Mouse (Mus musculus) heart, embryonic 10.5 days (tissue): ENCODE data around the gene Mrps15. TPM values are rescaled to one million over a fixed set of nuclear protein-coding genes. Genes with fewer than 3 reads are reported as not detected.
A peak's percentile ranks its signal among the peaks of the same experiment; 100 is the strongest.

ENCODE experiments used
- DNase-seq: peaks from one replicate; pipeline ENCODE4 v3.0.0-alpha.2; 2017; ENCODE audit warnings: low spot score
- H3K27ac ChIP-seq: fragments of 300-500 bp; sonication (generic); 2 replicates; pipeline ENCODE4 v1.5.1; 2016; ENCODE audit warnings: mild to moderate bottlenecking
- H3K27me3 ChIP-seq: fragments of 300-500 bp; sonication (generic); 2 replicates; pipeline ENCODE4 v1.6.1; 2016; ENCODE audit warnings: mild to moderate bottlenecking; ENCODE audit not compliant: poor library complexity, insufficient read depth, severe bottlenecking
- H3K36me3 ChIP-seq: fragments of 300-500 bp; sonication (generic); 2 replicates; pipeline ENCODE4 v1.6.1; 2016; ENCODE audit warnings: mild to moderate bottlenecking, moderate library complexity
- H3K4me1 ChIP-seq: fragments of 300-500 bp; sonication (generic); 2 replicates; pipeline ENCODE4 v1.6.1; 2016; ENCODE audit warnings: mild to moderate bottlenecking
- H3K4me3 ChIP-seq: fragments of 300-500 bp; sonication (generic); 2 replicates; pipeline ENCODE4 v1.5.1; 2016; ENCODE audit warnings: mild to moderate bottlenecking, moderate library complexity
- H3K9me3 ChIP-seq: fragments of 300-500 bp; sonication (generic); 2 replicates; pipeline ENCODE4 v1.6.1; 2016; ENCODE audit warnings: mild to moderate bottlenecking, moderate library complexity
- WGBS: fragments of 180-500 bp; shearing (Covaris S2); methylation state at CpG from one replicate; pipeline ENCODE4 v1.1.7; 2016; 5-methylcytosine and 5-hydroxymethylcytosine counted together
- polyA plus RNA-seq: library from polyadenylated mRNA; unstranded; fragments of >200 nt; fragmentation: Nextera tagmentation; extraction: Ambion mirVana; gene quantifications from 2 replicates; pipeline ENCODE4 v1.2.1, GENCODE M21; 2016

The Mrps15 gene
- polyA plus RNA-seq, 1 experiment from 2014 or later, result 157 TPM

- Histone ChIP-seq H3K4me1 (peaks cover 15% of the 10 kb centered on the region), H3K9me3 (no peaks in the 10 kb centered on the region), H3K27me3 (no peaks in the 10 kb centered on the region), H3K27ac (peak overlapping the region; percentile 85), H3K36me3 (peaks cover 42% of the 10 kb centered on the region), H3K4me3 (peak overlapping the region; percentile 79)
- DNase-seq, result no peak
- 12% methylated on average over 19 of the region's 19 CpGs for WGBS
Measured at GRCm38 (mm10) chr4:126057207-126058133, 10.7 kb downstream of the Mrps15 start.

GRCm38 (mm10) chr4:126058134-126058996, 11.6 kb downstream of the Mrps15 start, which contains the start of gene Oscp1:
Oscp1 (plus strand) TSS chr4:126058565.
- Histone ChIP-seq H3K36me3 (peaks cover 33% of the 10 kb centered on the region), H3K9me3 (no peaks in the 10 kb centered on the region), H3K27ac (peak within 1 kb of the TSS; percentile 85), H3K27me3 (no peaks in the 10 kb centered on the region), H3K4me3 (peak within 1 kb of the TSS; percentile 79), H3K4me1 (peaks cover 15% of the 10 kb centered on the region)
- DNase-seq, result peak; percentile 97
- WGBS, result under 1% methylated on average over 57 of the region's 57 CpGs

- Histone ChIP-seq H3K4me1 (peaks cover 15% of the 10 kb centered on the region), H3K36me3 (peaks cover 27% of the 10 kb centered on the region), H3K9me3 (no peaks in the 10 kb centered on the region), H3K27me3 (no peaks in the 10 kb centered on the region), H3K4me3 (peak overlapping the region; percentile 79), H3K27ac (0 out of 2 replicates have a peak overlapping the region, but pooled peaks have one; percentile 85)
- DNase-seq, result no peak
- WGBS, result 41% methylated on average over 9 of the region's 9 CpGs
Measured at GRCm38 (mm10) chr4:126058997-126059362, 12.3 kb downstream of the Mrps15 start.

- WGBS, result 39% methylated on average over 1 of the region's 1 CpGs
- DNase-seq, result no peak
- H3K27me3 ChIP-seq, result no peaks in the 10 kb centered on the region
Measured at GRCm38 (mm10) chr4:126062856-126063255, 16.1 kb downstream of the Mrps15 start.

GRCm38 (mm10) chr4:126065241-126065640, 18.5 kb downstream of the Mrps15 start:
- Histone ChIP-seq H3K9me3 (no peaks in the 10 kb centered on the region), H3K27ac (no peak overlapping the region), H3K36me3 (no peaks in the 10 kb centered on the region), H3K4me1 (no peaks in the 10 kb centered on the region), H3K27me3 (no peaks in the 10 kb centered on the region), H3K4me3 (no peak overlapping the region)
- DNase-seq, result no peak
- 80% methylated on average over 7 of the region's 7 CpGs for WGBS

More at GRCm38 (mm10) chr4:126062856-126063255, 16.1 kb downstream of the Mrps15 start:
- Histone ChIP-seq H3K4me3 (no peak overlapping the region), H3K27ac (no peak overlapping the region), H3K4me1 (peaks cover 7% of the 10 kb centered on the region), H3K9me3 (no peaks in the 10 kb centered on the region), H3K36me3 (no peaks in the 10 kb centered on the region)

GRCm38 (mm10) chr4:126067401-126068077, 20.8 kb downstream of the Mrps15 start:
- H3K9me3 ChIP-seq, result no peaks in the 10 kb centered on the region
- H3K27ac ChIP-seq, result no peak overlapping the region
- H3K4me1 ChIP-seq, result no peaks in the 10 kb centered on the region
- WGBS, result 74% methylated on average over 15 of the region's 15 CpGs
- H3K27me3 ChIP-seq, result no peaks in the 10 kb centered on the region
- no peaks in the 10 kb centered on the region for H3K36me3 ChIP-seq
- H3K4me3 ChIP-seq, result no peak overlapping the region
- DNase-seq, result no peak

GRCm38 (mm10) chr4:126068842-126069241, 22.1 kb downstream of the Mrps15 start:
- 73% methylated on average over 6 of the region's 6 CpGs for WGBS
- Histone ChIP-seq H3K27me3 (no peaks in the 10 kb centered on the region), H3K9me3 (no peaks in the 10 kb centered on the region), H3K27ac (no peak overlapping the region), H3K4me3 (no peak overlapping the region), H3K36me3 (no peaks in the 10 kb centered on the region), H3K4me1 (no peaks in the 10 kb centered on the region)
- DNase-seq, result no peak

- H3K9me3 ChIP-seq, result no peaks in the 10 kb centered on the region
- no peaks in the 10 kb centered on the region for H3K27me3 ChIP-seq
- H3K27ac ChIP-seq, result no peak overlapping the region
- WGBS, result 76% methylated on average over 6 of the region's 6 CpGs
- DNase-seq, result no peak
- no peaks in the 10 kb centered on the region for H3K4me1 ChIP-seq
- H3K36me3 ChIP-seq, result no peaks in the 10 kb centered on the region
- H3K4me3 ChIP-seq, result no peak overlapping the region
Measured at GRCm38 (mm10) chr4:126077833-126078232, 31.1 kb downstream of the Mrps15 start.

GRCm38 (mm10) chr4:126079266-126079665, 32.5 kb downstream of the Mrps15 start:
- no peaks in the 10 kb centered on the region for H3K4me1 ChIP-seq
- H3K36me3 ChIP-seq, result no peaks in the 10 kb centered on the region
- 0 out of 2 replicates have a peak, but pooled peaks cover 2% of the 10 kb centered on the region for H3K27me3 ChIP-seq
- no peak for DNase-seq
- H3K9me3 ChIP-seq, result no peaks in the 10 kb centered on the region
- no peak overlapping the region for H3K4me3 ChIP-seq
- no peak overlapping the region for H3K27ac ChIP-seq
- WGBS, result 72% methylated on average over 4 of the region's 4 CpGs

- DNase-seq, result no peak
- Histone ChIP-seq H3K27me3 (0 out of 2 replicates have a peak, but pooled peaks cover 3% of the 10 kb centered on the region), H3K36me3 (no peaks in the 10 kb centered on the region), H3K27ac (no peak overlapping the region), H3K4me1 (peaks cover 5% of the 10 kb centered on the region; the same call in 1 of the 2 replicates), H3K4me3 (no peak overlapping the region), H3K9me3 (no peaks in the 10 kb centered on the region)
- 85% methylated on average over 1 of the region's 1 CpGs for WGBS
Measured at GRCm38 (mm10) chr4:126081601-126082000, 34.9 kb downstream of the Mrps15 start.

GRCm38 (mm10) chr4:126083021-126083420, 36.3 kb downstream of the Mrps15 start:
- 80% methylated on average over 9 of the region's 9 CpGs for WGBS
- Histone ChIP-seq H3K4me3 (no peak overlapping the region), H3K4me1 (peaks cover 5% of the 10 kb centered on the region; the same call in 1 of the 2 replicates), H3K9me3 (no peaks in the 10 kb centered on the region), H3K27ac (no peak overlapping the region), H3K27me3 (0 out of 2 replicates have a peak, but pooled peaks cover 3% of the 10 kb centered on the region), H3K36me3 (no peaks in the 10 kb centered on the region)
- DNase-seq, result no peak

- no peaks in the 10 kb centered on the region for H3K9me3 ChIP-seq
- WGBS, result 67% methylated on average over 8 of the region's 8 CpGs
Measured at GRCm38 (mm10) chr4:126084382-126084781, 37.7 kb downstream of the Mrps15 start.

More at GRCm38 (mm10) chr4:126084382-126084781, 37.7 kb downstream of the Mrps15 start:
- Histone ChIP-seq H3K36me3 (no peaks in the 10 kb centered on the region), H3K4me1 (peaks cover 5% of the 10 kb centered on the region; the same call in 1 of the 2 replicates), H3K4me3 (no peak overlapping the region), H3K27ac (no peak overlapping the region), H3K27me3 (0 out of 2 replicates have a peak, but pooled peaks cover 3% of the 10 kb centered on the region)
- DNase-seq, result no peak
